ENCODE assay signal across 15 mouse cellular contexts in genomic region chr15:96185429-96185828, GRCm38 (mm10).
A peak's percentile ranks its signal among the peaks of the same experiment; 100 is the strongest.
DNase-seq lines count a peak whose midpoint lies in the region; ATAC-seq lines count a peak whose summit lies in the region.
"Had no signal": no experiment of that assay in that cellular context is flagged by ENCODE, and none has a peak within 500 bp of the region (broad histone marks: within the 10 kb centered on the region; RNA-seq: fewer than 3 reads in every experiment).

No protein-coding gene starts in this region.

- H3K27ac ChIP-seq in heart, embryonic 16.5 days (ENCODE audit: low read length): peak overlapping the region; percentile 94
- H3K27ac ChIP-seq in liver, embryonic 12.5 days: no peak overlapping the region
- H3K27ac ChIP-seq: kidney, embryonic 15.5 days had no signal

- no peaks in the 10 kb centered on the region for H3K36me3 ChIP-seq in heart, embryonic 16.5 days (ENCODE audit: control insufficient read depth, insufficient read depth)
- H3K36me3 ChIP-seq in liver, embryonic 12.5 days: no peaks in the 10 kb centered on the region
- H3K36me3 ChIP-seq: embryonic facial prominence, embryonic 12.5 days; kidney, embryonic 15.5 days had no signal

- H3K9me3 ChIP-seq in heart, embryonic 16.5 days (replicated peaks; ENCODE audit: control insufficient read depth, low read length): peaks cover 3% of the 10 kb centered on the region; the same call in 1 of the 2 replicates
- no peaks in the 10 kb centered on the region for H3K9me3 ChIP-seq in liver, embryonic 12.5 days (replicated peaks)
- H3K9me3 ChIP-seq: embryonic facial prominence, embryonic 12.5 days; kidney, embryonic 15.5 days had no signal

- 0 out of 2 replicates have a peak overlapping the region, but pooled peaks have one; percentile 3 for H3K4me3 ChIP-seq in heart, embryonic 16.5 days (ENCODE audit: low read length)
- no peak overlapping the region for H3K4me3 ChIP-seq in liver, embryonic 12.5 days
- H3K4me3 ChIP-seq: embryonic facial prominence, embryonic 12.5 days; kidney, embryonic 15.5 days; myocyte had no signal

- peak overlapping the region; percentile 43 for H3K4me2 ChIP-seq in heart, embryonic 16.5 days (ENCODE audit: low read depth, low read length)
- H3K4me2 ChIP-seq in liver, embryonic 12.5 days: no peak overlapping the region
- H3K4me2 ChIP-seq: embryonic facial prominence, embryonic 12.5 days; kidney, embryonic 15.5 days had no signal

- peak; percentile 20 for DNase-seq in embryo, embryonic 10.5 days (ENCODE audit: low spot score)
- no peak for DNase-seq in embryo, embryonic 10 days (ENCODE audit: low spot score)
- peak; percentile 8 for DNase-seq in retina, embryonic 14.5 days (ENCODE audit: low spot score)
- DNase-seq in retina, postnatal 1 day: no peak
- DNase-seq in spleen, postnatal 36 days (ENCODE audit: low spot score in 2 of 2): no peak
- DNase-seq: adrenal gland, postnatal 14 days; lung, adult 2 months had no signal

- no peaks in the 10 kb centered on the region for H3K27me3 ChIP-seq in heart, embryonic 16.5 days (ENCODE audit: control insufficient read depth, insufficient read depth, low read length)
- H3K27me3 ChIP-seq in liver, embryonic 12.5 days (replicated peaks): no peaks in the 10 kb centered on the region
- H3K27me3 ChIP-seq: embryonic facial prominence, embryonic 12.5 days; kidney, embryonic 15.5 days had no signal

- peak; percentile 86 for ATAC-seq in heart, embryonic 16.5 days (replicated peaks; ENCODE audit: extremely low read depth, insufficient read depth, low FRiP score)
- ATAC-seq in megakaryocyte, adult 5-6 weeks (ENCODE audit: poor library complexity, severe bottlenecking): peak; percentile 11; the same call in 1 of the 2 replicates
- no peak for ATAC-seq in liver, embryonic 12.5 days
- ATAC-seq: forebrain, embryonic 14.5 days; inflammation-experienced regulatory T-cells, adult 6 months had no signal

- H3K9ac ChIP-seq in heart, embryonic 16.5 days (ENCODE audit: low read length): peak overlapping the region; percentile 41
- no peak overlapping the region for H3K9ac ChIP-seq in liver, embryonic 12.5 days
- H3K9ac ChIP-seq: embryonic facial prominence, embryonic 12.5 days; kidney, embryonic 15.5 days had no signal

- WGBS in heart, embryonic 16.5 days: 15% methylated on average over 4 of the region's 4 CpGs
- WGBS in liver, embryonic 12.5 days (ENCODE audit: insufficient replicate concordance): 39% methylated on average over 4 of the region's 4 CpGs

- peaks cover 15% of the 10 kb centered on the region for H3K4me1 ChIP-seq in heart, embryonic 16.5 days (ENCODE audit: control insufficient read depth, insufficient read depth, low read length)
- no peaks in the 10 kb centered on the region for H3K4me1 ChIP-seq in liver, embryonic 12.5 days
- H3K4me1 ChIP-seq: kidney, embryonic 15.5 days had no signal

Comparison
In these comparisons a context has a peak if more than half of its experiments do, and no peak if none do; other contexts are left out.
1. DNase-seq: peak in embryo, embryonic 10.5 days (single experiment) and retina, embryonic 14.5 days (single experiment); none in embryo, embryonic 10 days (single experiment), retina, postnatal 1 day (single experiment) and spleen, postnatal 36 days (0 of 2).